Mouse (Mus musculus): Measurements from ENCODE around the gene Gsg1l.

The Gsg1l gene

GRCm38 (mm10) chr7:126082286-126082741 is at the start of gene Gsg1l:
Gsg1l (minus strand) TSS chr7:126082411.
- no peak for DNase-seq (ENCODE audit: low read depth, low spot score)

DNA sequence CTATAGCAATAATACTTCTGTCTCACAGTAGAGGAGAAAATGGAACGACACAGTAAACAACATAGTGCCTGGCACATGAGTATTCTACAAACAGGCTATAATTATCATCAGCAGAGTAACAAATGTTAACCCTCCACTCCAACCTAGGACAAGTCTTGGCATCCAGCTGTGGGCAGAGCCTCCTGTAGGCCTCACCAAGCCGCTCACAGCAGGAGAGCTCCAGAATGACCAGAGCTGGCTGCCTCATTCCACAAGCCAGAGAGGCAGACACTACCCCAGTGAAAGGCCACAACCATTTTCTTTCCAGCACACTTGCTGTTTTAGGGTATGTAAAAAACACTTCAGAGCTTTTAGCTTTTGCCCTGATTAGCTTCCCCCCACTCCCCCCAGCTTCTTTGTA is 45.5 kb upstream of the Gsg1l start:
- no peak for DNase-seq (ENCODE audit: low read depth, low spot score)

DNA sequence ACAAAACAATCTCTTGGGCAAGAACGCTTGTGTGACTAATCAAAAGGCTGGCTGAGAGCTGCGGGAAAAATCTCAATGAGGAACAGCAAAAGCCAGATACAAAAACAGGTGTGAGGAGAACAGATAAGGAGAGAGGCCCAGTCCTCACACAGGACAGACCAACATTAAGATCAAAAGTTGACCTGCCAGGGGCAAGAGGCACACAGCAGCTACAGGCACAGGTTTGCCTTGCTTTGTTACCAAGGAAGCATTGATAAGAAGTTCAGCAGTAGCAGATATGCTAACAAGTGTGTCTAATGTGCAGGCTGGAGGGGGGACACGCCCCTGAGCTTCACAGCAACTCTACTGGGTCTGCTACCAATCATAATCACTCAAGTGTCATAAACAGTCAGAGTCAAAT is 44.3 kb upstream of the Gsg1l start:
- no peak for DNase-seq (ENCODE audit: low read depth, low spot score)

DNA sequence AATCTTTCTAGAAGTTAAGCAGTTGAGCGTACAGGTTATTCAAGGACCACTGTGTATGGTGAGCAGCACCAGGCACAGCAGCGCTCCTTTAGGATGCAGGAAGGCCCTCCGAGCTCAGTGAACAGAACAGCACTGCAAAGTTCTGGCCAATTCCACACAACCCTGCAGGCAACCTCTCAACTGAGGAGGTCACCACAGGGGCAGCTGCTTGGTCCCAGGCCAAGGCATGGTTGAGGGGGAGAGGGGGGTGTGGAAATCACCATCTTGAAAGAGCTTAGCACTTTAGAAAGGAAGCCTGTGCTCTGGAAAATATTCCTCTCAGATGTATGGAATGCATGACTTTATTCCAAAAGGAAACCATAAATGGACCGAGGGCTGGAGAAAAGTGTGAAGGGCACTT is 39.3 kb upstream of the Gsg1l start:
- no peak for DNase-seq (ENCODE audit: low read depth, low spot score)

DNA sequence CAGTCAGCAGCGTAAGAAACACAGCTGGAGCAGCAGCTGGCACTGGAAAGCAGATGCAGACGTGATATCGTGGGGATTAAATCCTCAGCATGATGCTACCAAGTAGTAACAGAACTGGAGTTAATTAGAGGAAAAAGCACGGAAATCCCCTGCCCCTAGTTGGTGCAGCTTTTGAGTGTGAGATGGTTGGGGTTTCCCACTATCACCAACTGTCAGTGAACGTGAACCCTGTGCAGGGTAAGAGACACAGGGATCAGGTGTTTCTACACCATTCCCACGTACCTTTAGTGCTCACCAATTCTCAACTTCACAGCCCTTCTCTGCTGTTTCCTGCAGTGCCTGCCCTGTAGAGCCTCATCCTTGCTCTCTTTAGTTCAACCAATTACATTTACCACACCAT is 37.6 kb upstream of the Gsg1l start:
- DNase-seq (ENCODE audit: low read depth, low spot score) = no peak

GRCm38 (mm10) chr7:126113263-126113662 is 31.1 kb upstream of the Gsg1l start:
- DNase-seq (ENCODE audit: low read depth, low spot score) = no peak

DNA sequence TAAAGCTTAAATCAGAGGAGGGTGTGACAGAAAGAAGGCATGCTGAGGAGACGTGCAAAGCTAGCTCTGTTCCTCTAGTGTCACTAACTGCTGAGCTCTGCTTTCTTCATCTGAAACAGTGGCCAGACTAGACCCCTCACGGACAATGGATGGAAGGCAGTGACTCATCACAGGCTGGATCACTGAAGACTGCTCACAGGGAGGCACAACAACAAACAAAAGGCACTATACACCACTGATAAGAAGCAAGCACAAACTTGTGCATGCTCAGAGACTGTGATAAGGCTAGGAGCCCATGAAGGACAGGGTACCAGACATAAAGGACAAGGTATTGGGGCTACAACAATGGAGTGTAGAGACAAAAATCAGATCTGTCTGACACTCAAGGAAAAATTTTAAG is 29.0 kb upstream of the Gsg1l start:
- DNase-seq (ENCODE audit: low read depth, low spot score) = no peak

- no peak for DNase-seq (ENCODE audit: low read depth, low spot score)
These were observed 27.7 kb upstream of the Gsg1l start for GRCm38 (mm10) chr7:126109898-126110297.

GRCm38 (mm10) chr7:126100440-126100839 is 18.2 kb upstream of the Gsg1l start:
- DNase-seq (ENCODE audit: low read depth, low spot score) = no peak

DNA sequence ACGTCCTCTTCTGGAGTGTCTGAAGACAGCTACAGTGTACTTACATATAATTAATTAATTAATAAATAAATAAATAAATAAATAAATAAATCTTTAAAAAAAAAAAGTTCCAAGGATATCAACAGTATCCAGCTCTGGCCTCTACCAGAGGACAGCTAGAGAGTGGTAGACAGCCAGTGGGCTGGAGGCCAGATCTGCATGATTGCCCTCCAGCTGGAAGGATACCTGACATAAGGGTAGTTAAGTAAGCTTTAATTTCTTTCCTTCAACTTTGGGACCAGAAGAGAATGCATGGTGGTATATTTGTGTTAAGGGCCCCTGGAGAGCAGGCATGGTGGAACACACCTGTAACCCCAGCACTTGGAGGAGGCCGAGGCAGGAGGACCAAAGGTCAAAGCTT is 17.6 kb upstream of the Gsg1l start:
- DNase-seq (ENCODE audit: low read depth, low spot score) = no peak

GRCm38 (mm10) chr7:126099163-126099775 is 17.1 kb upstream of the Gsg1l start:
- DNase-seq (ENCODE audit: low read depth, low spot score) = no peak

DNA sequence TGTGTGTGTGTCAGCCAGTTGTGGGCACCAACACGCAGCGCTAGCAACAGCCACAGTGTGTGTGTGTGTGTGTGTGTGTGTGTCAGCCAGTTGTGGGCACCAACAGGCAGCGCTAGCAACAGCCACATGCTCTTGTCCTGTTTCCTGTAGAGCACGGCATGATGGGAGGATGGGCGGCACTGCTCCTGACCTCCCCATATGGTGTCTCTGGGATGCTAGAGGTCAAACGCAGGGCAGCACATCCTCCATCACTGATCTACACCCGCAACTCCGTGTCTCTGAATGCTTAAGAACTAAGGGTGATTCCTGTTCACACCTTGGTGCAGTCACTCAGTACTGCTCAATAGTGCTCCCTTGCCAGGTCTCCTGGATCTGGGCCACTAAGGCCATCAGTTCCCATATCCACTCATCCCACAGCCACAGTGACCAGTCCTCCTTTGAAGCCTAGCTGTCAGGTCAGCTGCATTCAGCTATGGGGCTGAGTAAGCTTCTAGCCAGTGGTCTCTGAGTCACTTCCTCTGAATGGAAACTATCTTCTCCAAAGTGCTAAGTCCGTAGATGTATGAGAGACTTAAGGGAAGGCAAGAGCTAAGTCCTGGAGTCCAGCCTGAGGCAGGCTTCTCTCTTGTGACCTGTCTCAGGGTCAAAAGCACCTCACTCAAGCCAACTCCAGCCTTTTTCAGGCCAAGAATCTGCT is 15.2 kb upstream of the Gsg1l start:
- no peak for DNase-seq (ENCODE audit: low read depth, low spot score)

DNA sequence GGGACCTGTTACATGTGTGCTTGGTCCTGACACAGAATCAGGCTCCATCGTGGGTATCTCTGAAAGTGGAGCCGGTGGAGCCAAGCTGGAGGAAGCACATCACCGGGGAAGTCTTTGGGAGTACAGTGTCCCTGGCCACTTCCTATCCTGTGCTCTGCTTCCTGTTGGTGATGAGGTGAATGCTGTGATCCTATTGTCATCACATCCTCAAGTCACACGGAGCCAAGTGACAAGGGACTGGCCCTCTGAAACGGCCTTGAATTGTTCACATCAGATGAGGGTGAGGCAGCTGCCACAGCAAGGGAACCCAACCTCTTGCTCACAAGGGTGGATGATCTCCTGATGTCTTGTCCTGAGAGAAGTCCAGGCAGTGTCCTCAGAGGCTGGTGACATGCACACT is 14.4 kb upstream of the Gsg1l start:
- no peak for DNase-seq (ENCODE audit: low read depth, low spot score)

- DNase-seq (ENCODE audit: low read depth, low spot score) = no peak
These were observed 12.5 kb upstream of the Gsg1l start for GRCm38 (mm10) chr7:126094738-126095137.

GRCm38 (mm10) chr7:126093162-126093561 is 11.0 kb upstream of the Gsg1l start:
- no peak for DNase-seq (ENCODE audit: low read depth, low spot score)

GRCm38 (mm10) chr7:126089782-126090181 is 7.6 kb upstream of the Gsg1l start:
- DNase-seq (ENCODE audit: low read depth, low spot score) = no peak

DNA sequence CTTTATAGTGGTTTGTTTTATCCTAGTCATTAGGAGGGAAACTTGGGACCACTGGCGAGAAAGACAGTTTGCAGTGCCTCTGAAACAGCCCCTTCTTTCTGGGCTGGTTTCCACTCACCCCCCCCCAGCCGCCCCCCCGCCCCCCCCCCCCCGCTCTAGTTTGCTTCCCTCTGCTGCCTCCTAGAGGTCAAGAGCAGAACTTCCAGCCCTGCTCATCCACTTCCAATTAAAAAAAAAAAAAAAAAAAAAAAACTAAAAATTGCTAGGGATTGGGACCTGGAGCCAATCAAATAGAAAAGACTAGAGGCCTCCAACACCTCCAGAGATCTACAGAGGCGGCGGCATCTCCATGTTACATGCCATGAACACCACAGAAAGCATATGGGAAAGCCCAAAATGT is 5.9 kb upstream of the Gsg1l start:
- DNase-seq (ENCODE audit: low read depth, low spot score) = no peak

- no peak for DNase-seq (ENCODE audit: low read depth, low spot score)
These were observed 5.4 kb upstream of the Gsg1l start for GRCm38 (mm10) chr7:126087602-126088001.

DNA sequence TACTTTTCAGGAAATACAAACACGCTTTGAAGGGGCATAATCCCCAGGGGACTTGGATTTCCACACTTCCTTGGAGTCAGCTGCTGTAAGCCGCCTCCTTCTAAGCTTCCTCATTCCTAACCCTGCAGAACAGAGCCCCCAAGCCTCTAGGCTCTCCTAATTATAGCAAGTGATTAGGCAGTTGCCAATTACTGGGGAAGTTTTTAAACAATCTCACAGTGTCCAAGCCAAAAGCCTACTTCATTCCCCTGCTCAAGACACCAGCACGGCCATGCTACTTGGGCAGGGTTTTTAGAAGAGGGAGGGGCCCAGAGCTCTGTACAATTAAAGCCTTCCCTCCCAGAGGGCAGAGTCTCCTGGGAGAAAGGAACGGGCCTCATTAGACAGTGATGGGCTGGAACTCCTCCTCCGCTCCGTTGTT is 4.1 kb upstream of the Gsg1l start:
- DNase-seq (ENCODE audit: low read depth, low spot score) = no peak

GRCm38 (mm10) chr7:126085154-126085553 is 2.9 kb upstream of the Gsg1l start:
- no peak for DNase-seq (ENCODE audit: low read depth, low spot score)

- DNase-seq (ENCODE audit: low read depth, low spot score) = no peak
These were observed 1.8 kb upstream of the Gsg1l start for GRCm38 (mm10) chr7:126083980-126084348.

DNA sequence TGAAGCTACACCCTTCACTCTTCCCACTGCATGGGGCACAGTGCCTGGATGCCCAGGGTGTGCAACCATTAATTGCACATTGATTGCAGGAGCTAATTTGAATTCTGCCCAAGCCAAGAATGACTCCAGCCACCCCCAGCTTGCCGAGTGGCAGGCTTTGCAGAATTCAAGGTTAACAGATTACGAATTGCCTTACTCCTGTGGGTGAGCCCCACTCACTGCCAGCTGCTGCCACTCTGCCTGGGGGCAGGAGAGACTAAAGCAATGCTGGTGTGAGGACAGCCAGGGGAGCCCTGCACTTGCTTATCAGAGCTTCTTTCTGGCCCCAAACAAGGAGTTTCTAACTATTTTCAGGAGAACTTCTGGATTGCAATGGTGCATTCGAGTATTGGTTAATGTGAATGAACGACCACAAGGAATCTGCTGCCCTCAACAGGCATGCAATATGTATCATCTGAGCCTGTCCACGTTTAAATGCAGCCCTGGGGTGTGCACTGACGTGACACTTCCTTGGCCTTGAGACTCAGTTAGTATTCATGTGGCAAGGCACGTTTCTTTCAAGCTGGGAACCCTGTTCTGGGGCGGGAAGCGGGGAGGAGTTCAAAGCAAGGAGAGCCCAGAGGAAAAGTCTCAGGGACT is 1.2 kb upstream of the Gsg1l start:
- no peak for DNase-seq (ENCODE audit: low read depth, low spot score)

DNA sequence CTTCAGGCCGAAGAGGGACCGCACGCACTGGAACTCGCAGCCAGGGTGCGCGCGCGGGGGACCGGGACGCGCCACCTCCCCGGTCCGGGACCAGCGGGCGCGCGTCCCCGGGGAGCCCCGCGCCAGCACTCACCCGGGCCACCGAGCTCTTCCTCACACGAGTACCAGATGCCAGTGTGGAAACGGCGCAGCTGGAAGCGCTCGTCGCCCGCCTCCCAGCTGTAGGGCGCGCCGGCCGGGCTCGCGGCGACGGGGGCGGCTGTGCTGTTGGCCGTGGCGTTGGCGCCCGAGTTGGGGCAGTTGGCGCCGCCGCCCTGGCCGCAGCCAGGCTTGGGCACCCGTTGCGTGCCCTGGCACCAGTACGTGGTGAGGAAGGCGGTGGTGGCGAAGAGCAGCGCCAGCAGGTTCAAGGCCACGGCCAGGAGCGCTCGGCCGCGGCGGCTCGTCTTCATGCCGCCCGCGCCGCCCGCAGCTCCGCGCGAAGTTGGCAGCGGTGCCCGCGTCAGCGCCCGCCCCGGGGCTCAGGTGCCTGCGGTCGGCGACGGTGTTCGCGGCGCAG is 405 bp downstream of the Gsg1l start:
- DNase-seq (ENCODE audit: low read depth, low spot score) = no peak
